Mouse (Mus musculus): ENCODE measurements around the gene Catsper2.

- TF ChIP-seq CTCF (IDR thresholded peaks at IDR 0.05; ENCODE audit: extremely low read depth, insufficient read depth, insufficient read length, insufficient replicate concordance) (no peak), POLR2A (IDR thresholded peaks at IDR 0.05; ENCODE audit: low read depth, low read length) (no peak)
Observed at GRCm38 (mm10) chr2:121434854-121435253, 21.3 kb upstream of the Catsper2 start.
